Mouse (Mus musculus) intestine, embryonic 15.5 days (tissue): ENCODE data around the gene Anapc1. TPM values are rescaled to one million over a fixed set of nuclear protein-coding genes. Genes with fewer than 3 reads are reported as not detected.
A peak's percentile ranks its signal among the peaks of the same experiment; 100 is the strongest.
"Not testable (repeated sequence)": the region's sequence is repeated elsewhere in the genome, so short reads cannot be mapped to it uniquely, and the experiment has no call there.

Experiments used
- ATAC-seq: fragments of 200-750 bp; cut with Nextera tagmentation; 2 replicates; pipeline ENCODE4 v1.8.0; 2017; ENCODE audit warnings: moderate TSS enrichment, moderate library complexity
- H3K27ac ChIP-seq: fragments of 300-500 bp; sonication (generic); 2 replicates; pipeline ENCODE4 v1.5.1; 2015; ENCODE audit warnings: mild to moderate bottlenecking, inconsistent platforms
- H3K27me3 ChIP-seq: fragments of 300-500 bp; sonication (generic); replicated peaks from 2 replicates; pipeline ENCODE4 v1.6.1; 2015; ENCODE audit warnings: inconsistent platforms
- H3K36me3 ChIP-seq: fragments of 300-500 bp; sonication (generic); 2 replicates; pipeline ENCODE4 v1.6.1; 2015; ENCODE audit warnings: inconsistent platforms
- H3K4me1 ChIP-seq: fragments of 300-500 bp; sonication (generic); replicated peaks from 2 replicates; pipeline ENCODE4 v1.6.1; 2015; ENCODE audit warnings: inconsistent platforms
- H3K4me2 ChIP-seq: fragments of 300-500 bp; sonication (generic); replicated peaks from 2 replicates; pipeline ENCODE4 v1.6.1; 2015; ENCODE audit warnings: mild to moderate bottlenecking, inconsistent platforms
- H3K4me3 ChIP-seq: fragments of 300-500 bp; sonication (generic); replicated peaks from 2 replicates; pipeline ENCODE4 v1.5.1; 2015; ENCODE audit warnings: inconsistent platforms
- H3K9ac ChIP-seq: fragments of 300-500 bp; sonication (generic); 2 replicates; pipeline ENCODE4 v1.6.1; 2015; ENCODE audit warnings: inconsistent platforms
- H3K9me3 ChIP-seq: fragments of 300-500 bp; sonication (generic); 2 replicates; pipeline ENCODE4 v1.6.1; 2016; ENCODE audit warnings: inconsistent platforms
- WGBS: fragments of 180-500 bp; shearing (Covaris S2); methylation state at CpG from one replicate; pipeline ENCODE4 v1.1.7; 2015; 5-methylcytosine and 5-hydroxymethylcytosine counted together
- polyA plus RNA-seq: library from polyadenylated mRNA; unstranded; fragments of >200 nt; fragmentation: Nextera tagmentation; extraction: Ambion mirVana; gene quantifications from 2 replicates; pipeline ENCODE4 v1.2.1, GENCODE M21; 2015

Anapc1 gene
- polyA plus RNA-seq, 1 experiment from 2014 or later, result 53.5 TPM

DNA sequence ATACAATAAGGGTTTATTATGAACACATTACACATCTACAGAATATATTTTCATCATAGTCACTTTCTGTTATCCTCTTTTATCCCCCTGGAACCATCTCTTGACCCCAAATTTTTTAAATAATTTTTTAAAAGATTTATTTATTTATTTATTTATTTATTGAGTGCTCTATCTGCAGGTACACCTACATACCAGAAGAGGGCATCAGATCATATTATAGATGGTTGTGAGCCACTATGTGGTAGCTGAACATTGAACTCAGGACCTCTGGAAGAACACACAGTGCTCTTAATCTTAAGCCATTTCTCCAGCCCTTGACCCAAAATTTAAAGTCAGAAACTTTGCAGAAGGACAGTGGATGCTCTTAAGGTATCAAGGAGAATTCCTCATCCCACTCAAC is 7.4 kb upstream of the Anapc1 start:
- Histone ChIP-seq H3K4me2 (no peak overlapping the region), H3K4me3 (no peak overlapping the region)
- no peak for ATAC-seq

DNA sequence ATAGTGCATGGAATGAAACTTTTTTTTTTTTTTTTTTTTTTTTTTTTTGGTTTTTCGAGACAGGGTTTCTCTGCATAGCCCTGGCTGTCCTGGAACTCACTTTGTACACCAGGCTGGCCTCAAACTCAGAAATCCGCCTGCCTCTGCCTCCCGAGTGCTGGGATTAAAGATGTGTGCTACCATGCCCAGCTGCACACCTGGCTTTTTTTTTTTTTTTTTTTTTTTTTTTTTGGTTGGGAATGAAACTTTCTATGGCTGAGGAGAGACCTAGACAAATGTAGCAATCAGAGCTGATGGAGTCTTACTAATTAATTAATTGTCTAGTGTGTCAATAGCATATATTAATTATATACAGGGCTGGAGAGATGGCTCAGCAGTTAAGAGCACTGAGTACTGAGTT is 6.6 kb upstream of the Anapc1 start:
- ATAC-seq, H3K4me2 ChIP-seq, H3K9ac ChIP-seq, H3K4me1 ChIP-seq, H3K27ac ChIP-seq, H3K4me3 ChIP-seq, H3K27me3 ChIP-seq, H3K9me3 ChIP-seq, H3K36me3 ChIP-seq: not testable (repeated sequence)
- 91% methylated on average over 3 of the region's 3 CpGs for WGBS

More for the DNA sequence above, 7.4 kb upstream of the Anapc1 start:
- Histone ChIP-seq H3K4me1 (0 out of 2 replicates have a peak, but pooled peaks cover 6% of the 10 kb centered on the region), H3K27me3 (no peaks in the 10 kb centered on the region), H3K36me3 (no peaks in the 10 kb centered on the region), H3K9me3 (no peaks in the 10 kb centered on the region), H3K27ac (no peak overlapping the region), H3K9ac (no peak overlapping the region)

- Histone ChIP-seq H3K4me2 (no peak overlapping the region), H3K4me3 (no peak overlapping the region), H3K4me1 (0 out of 2 replicates have a peak, but pooled peaks cover 6% of the 10 kb centered on the region), H3K27ac (no peak overlapping the region), H3K36me3 (no peaks in the 10 kb centered on the region), H3K27me3 (no peaks in the 10 kb centered on the region), H3K9me3 (no peaks in the 10 kb centered on the region), H3K9ac (no peak overlapping the region)
- WGBS, result 70% methylated on average over 4 of the region's 4 CpGs
- no peak for ATAC-seq
Observed at GRCm38 (mm10) chr2:128693236-128693635, 6.0 kb upstream of the Anapc1 start.

- H3K27ac ChIP-seq, result no peak overlapping the region
- H3K36me3 ChIP-seq, result no peaks in the 10 kb centered on the region
- H3K9me3 ChIP-seq, result no peaks in the 10 kb centered on the region
- H3K4me3 ChIP-seq, result no peak overlapping the region
- no peak for ATAC-seq
- peaks cover 5% of the 10 kb centered on the region; the same call in 1 of the 2 replicates for H3K4me1 ChIP-seq
- H3K9ac ChIP-seq, result no peak overlapping the region
- no peaks in the 10 kb centered on the region for H3K27me3 ChIP-seq
- H3K4me2 ChIP-seq, result no peak overlapping the region
- WGBS, result 86% methylated on average over 10 of the region's 10 CpGs
Observed at GRCm38 (mm10) chr2:128692771-128693170, 5.6 kb upstream of the Anapc1 start.

GRCm38 (mm10) chr2:128692336-128692735 is 5.1 kb upstream of the Anapc1 start:
- ATAC-seq, result no peak
- H3K9ac ChIP-seq, result no peak overlapping the region

GRCm38 (mm10) chr2:128687558-128688120 is 448 bp upstream of the Anapc1 start:
- Histone ChIP-seq H3K36me3 (peaks cover 8% of the 10 kb centered on the region), H3K27ac (peak overlapping the region; percentile 91; the same call in 1 of the 2 replicates), H3K9me3 (no peaks in the 10 kb centered on the region), H3K4me3 (peak overlapping the region; percentile 81), H3K9ac (peak overlapping the region; percentile 96; the same call in 1 of the 2 replicates), H3K4me2 (peak overlapping the region; percentile 63), H3K4me1 (peaks cover 7% of the 10 kb centered on the region), H3K27me3 (no peaks in the 10 kb centered on the region)
- 44% methylated on average over 10 of the region's 10 CpGs for WGBS
- ATAC-seq, result peak; percentile 82

More at GRCm38 (mm10) chr2:128692336-128692735, 5.1 kb upstream of the Anapc1 start:
- no peaks in the 10 kb centered on the region for H3K36me3 ChIP-seq
- H3K27ac ChIP-seq, result no peak overlapping the region
- 75% methylated on average over 14 of the region's 14 CpGs for WGBS
- no peaks in the 10 kb centered on the region for H3K27me3 ChIP-seq
- no peak overlapping the region for H3K4me3 ChIP-seq
- H3K4me2 ChIP-seq, result no peak overlapping the region
- no peaks in the 10 kb centered on the region for H3K9me3 ChIP-seq
- H3K4me1 ChIP-seq, result peaks cover under 1% of the 10 kb centered on the region; the same call in 1 of the 2 replicates

DNA sequence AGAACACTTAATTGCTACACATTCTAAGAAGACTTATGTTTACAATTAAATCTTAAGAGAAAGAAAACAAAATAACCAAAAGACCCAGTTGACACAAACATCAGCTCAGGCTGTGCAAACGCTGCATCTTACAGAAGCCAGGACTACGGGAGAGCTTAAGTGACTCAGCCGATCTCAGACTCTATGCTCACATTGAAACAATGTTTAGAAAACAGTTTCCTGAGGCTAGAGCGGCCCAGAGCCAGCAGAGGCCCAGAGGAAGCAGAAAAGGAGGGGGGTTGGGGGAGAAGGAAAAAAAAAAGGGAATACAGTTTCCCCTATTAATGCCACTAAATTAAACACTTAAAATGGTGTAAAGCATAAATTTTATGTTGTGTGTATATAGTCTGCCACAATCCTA is 6.5 kb downstream of the Anapc1 start:
- no peaks in the 10 kb centered on the region for H3K9me3 ChIP-seq
- H3K4me3 ChIP-seq, result no peak overlapping the region
- H3K27ac ChIP-seq, result no peak overlapping the region
- H3K4me2 ChIP-seq, result no peak overlapping the region
- peaks cover 30% of the 10 kb centered on the region for H3K36me3 ChIP-seq
- peaks cover under 1% of the 10 kb centered on the region; the same call in 1 of the 2 replicates for H3K4me1 ChIP-seq
- ATAC-seq, result no peak
- no peaks in the 10 kb centered on the region for H3K27me3 ChIP-seq
- no peak overlapping the region for H3K9ac ChIP-seq
- WGBS, result 44% methylated on average over 4 of the region's 4 CpGs

DNA sequence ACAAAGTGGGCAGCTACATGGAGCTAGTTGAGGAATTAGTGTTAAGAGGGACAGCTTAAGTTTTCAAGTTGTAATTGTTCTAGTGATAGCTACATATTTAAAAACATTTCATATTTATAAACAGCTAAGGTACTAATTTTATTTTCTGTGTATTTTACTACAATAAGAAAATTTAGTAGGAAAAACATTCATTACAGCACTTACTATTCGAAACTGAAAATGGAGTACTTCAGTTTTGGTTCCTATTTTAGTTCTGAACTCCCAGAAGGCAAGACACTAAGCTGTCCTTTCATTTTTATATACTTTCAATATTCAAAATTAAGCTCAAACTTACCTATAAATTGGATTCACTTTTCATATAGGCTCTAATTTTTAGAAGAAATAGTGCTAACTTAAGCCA is 66.6 kb downstream of the Anapc1 start:
- H3K36me3 ChIP-seq, result peaks cover 37% of the 10 kb centered on the region
- H3K27ac ChIP-seq, result no peak overlapping the region
- H3K4me3 ChIP-seq, result no peak overlapping the region
- no peaks in the 10 kb centered on the region for H3K9me3 ChIP-seq
- H3K4me2 ChIP-seq, result no peak overlapping the region
- ATAC-seq, result no peak
- no peaks in the 10 kb centered on the region for H3K27me3 ChIP-seq
- H3K9ac ChIP-seq, result no peak overlapping the region
- 94% methylated on average over 1 of the region's 1 CpGs for WGBS
- H3K4me1 ChIP-seq, result no peaks in the 10 kb centered on the region

- WGBS, result 89% methylated on average over 4 of the region's 4 CpGs
- Histone ChIP-seq H3K36me3 (peaks cover 37% of the 10 kb centered on the region), H3K4me2 (no peak overlapping the region), H3K9me3 (no peaks in the 10 kb centered on the region), H3K27ac (no peak overlapping the region), H3K4me3 (no peak overlapping the region), H3K27me3 (no peaks in the 10 kb centered on the region), H3K4me1 (0 out of 2 replicates have a peak, but pooled peaks cover 3% of the 10 kb centered on the region), H3K9ac (no peak overlapping the region)
- no peak for ATAC-seq
Observed at GRCm38 (mm10) chr2:128615366-128615765, 71.8 kb downstream of the Anapc1 start.

GRCm38 (mm10) chr2:128613365-128613764 is 73.8 kb downstream of the Anapc1 start:
- no peak overlapping the region for H3K4me2 ChIP-seq
- 52% methylated on average over 5 of the region's 5 CpGs for WGBS
- H3K4me1 ChIP-seq, result 0 out of 2 replicates have a peak, but pooled peaks cover 3% of the 10 kb centered on the region
- H3K36me3 ChIP-seq, result peaks cover 29% of the 10 kb centered on the region
- H3K9ac ChIP-seq, result no peak overlapping the region
- H3K27me3 ChIP-seq, result no peaks in the 10 kb centered on the region
- ATAC-seq, result no peak
- no peaks in the 10 kb centered on the region for H3K9me3 ChIP-seq
- no peak overlapping the region for H3K27ac ChIP-seq
- H3K4me3 ChIP-seq, result no peak overlapping the region

DNA sequence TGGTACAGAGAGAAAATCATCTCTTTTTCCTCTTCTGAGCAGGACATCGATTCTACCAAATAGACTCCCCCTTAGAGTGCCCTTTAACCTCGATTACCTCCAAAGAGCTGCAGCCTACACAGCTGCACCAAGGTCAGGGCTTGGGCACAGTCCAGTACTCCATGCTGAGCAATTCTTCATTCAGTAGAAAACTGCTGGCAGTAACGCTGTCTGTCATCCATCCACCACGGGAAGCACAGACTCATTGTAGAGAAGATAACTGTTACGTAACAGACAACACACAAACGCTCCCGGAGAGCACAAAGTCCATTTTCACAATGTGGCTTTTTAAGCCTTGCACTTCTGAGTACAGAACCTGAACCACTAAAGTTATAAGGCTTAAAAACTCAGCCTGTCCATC is 74.9 kb downstream of the Anapc1 start:
- peaks cover 26% of the 10 kb centered on the region for H3K36me3 ChIP-seq
- H3K4me3 ChIP-seq, result no peak overlapping the region
- WGBS, result 77% methylated on average over 7 of the region's 7 CpGs
- ATAC-seq, result peak; percentile 82
- H3K4me2 ChIP-seq, result no peak overlapping the region
- H3K9me3 ChIP-seq, result no peaks in the 10 kb centered on the region
- 0 out of 2 replicates have a peak, but pooled peaks cover 3% of the 10 kb centered on the region for H3K4me1 ChIP-seq
- no peak overlapping the region for H3K27ac ChIP-seq
- no peak overlapping the region for H3K9ac ChIP-seq
- no peaks in the 10 kb centered on the region for H3K27me3 ChIP-seq

GRCm38 (mm10) chr2:128611178-128611577 is 76.0 kb downstream of the Anapc1 start:
- no peak for ATAC-seq
- Histone ChIP-seq H3K4me3 (no peak overlapping the region), H3K4me1 (0 out of 2 replicates have a peak, but pooled peaks cover 3% of the 10 kb centered on the region), H3K9ac (no peak overlapping the region), H3K27me3 (no peaks in the 10 kb centered on the region), H3K36me3 (peaks cover 23% of the 10 kb centered on the region), H3K4me2 (no peak overlapping the region), H3K27ac (no peak overlapping the region), H3K9me3 (no peaks in the 10 kb centered on the region)
- 95% methylated on average over 8 of the region's 8 CpGs for WGBS

DNA sequence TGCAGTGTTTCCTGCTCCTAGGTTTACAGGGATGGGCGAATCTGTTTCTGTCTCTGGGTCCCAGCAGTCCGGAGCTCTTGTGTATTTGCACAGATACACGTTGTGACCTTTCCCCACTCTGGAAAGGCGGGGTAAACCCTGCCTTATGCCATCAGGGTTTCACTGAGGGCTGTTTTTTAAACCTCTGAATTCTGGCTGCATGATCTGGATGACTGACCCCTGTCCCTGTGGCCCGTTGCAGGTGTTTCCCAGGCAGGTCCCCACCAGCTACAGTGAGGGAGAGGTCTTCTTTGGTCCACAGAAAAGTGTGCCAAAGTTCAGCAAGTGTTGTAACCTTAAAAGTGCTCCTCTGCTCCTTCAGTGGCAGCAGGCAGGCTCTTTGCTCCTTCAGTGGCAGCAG is 77.9 kb downstream of the Anapc1 start:
- H3K36me3 ChIP-seq, result peaks cover 16% of the 10 kb centered on the region
- no peak overlapping the region for H3K9ac ChIP-seq
- H3K4me3 ChIP-seq, result no peak overlapping the region
- no peaks in the 10 kb centered on the region for H3K9me3 ChIP-seq
- H3K27ac ChIP-seq, result no peak overlapping the region
- H3K4me1 ChIP-seq, result 0 out of 2 replicates have a peak, but pooled peaks cover 3% of the 10 kb centered on the region
- no peak for ATAC-seq
- WGBS, result 65% methylated on average over 5 of the region's 5 CpGs
- no peak overlapping the region for H3K4me2 ChIP-seq
- H3K27me3 ChIP-seq, result no peaks in the 10 kb centered on the region
